Mouse (Mus musculus) forebrain, embryonic 11.5 days (tissue): ENCODE data around the gene Dpp8. TPM values are rescaled to one million over a fixed set of nuclear protein-coding genes. Genes with fewer than 3 reads are reported as not detected.
"Not testable (repeated sequence)": the region's sequence is repeated elsewhere in the genome, so short reads cannot be mapped to it uniquely, and the experiment has no call there.

Source experiments
- ATAC-seq: fragments of 200-750 bp; cut with Nextera tagmentation; replicated peaks from 2 replicates; pipeline ENCODE4 v1.8.0; 2017; ENCODE audit warnings: moderate TSS enrichment; ENCODE audit not compliant: low FRiP score
- DNase-seq: peaks from one replicate; pipeline ENCODE4 v3.0.0-alpha.2; 2017; ENCODE audit warnings: low spot score
- H3K27ac ChIP-seq: fragments of 300-500 bp; sonication (generic); 2 replicates; pipeline ENCODE4 v1.5.1; 2014; ENCODE audit warnings: low read depth, low read length
- H3K27me3 ChIP-seq: fragments of 300-500 bp; sonication (generic); 2 replicates; pipeline ENCODE4 v1.6.1; 2014; ENCODE audit warnings: mild to moderate bottlenecking, low read length, mixed read lengths; ENCODE audit not compliant: control insufficient read depth, insufficient read depth
- H3K36me3 ChIP-seq: fragments of 300-500 bp; sonication (generic); 2 replicates; pipeline ENCODE4 v1.6.1; 2014; ENCODE audit warnings: mild to moderate bottlenecking, low read length, moderate library complexity, mixed read lengths; ENCODE audit not compliant: control insufficient read depth, insufficient read depth
- H3K4me1 ChIP-seq: fragments of 300-500 bp; sonication (generic); replicated peaks from 2 replicates; pipeline ENCODE4 v1.6.1; 2014; ENCODE audit warnings: low read length, mixed read lengths; ENCODE audit not compliant: control insufficient read depth, insufficient read depth
- H3K4me2 ChIP-seq: fragments of 300-500 bp; sonication (generic); 2 replicates; pipeline ENCODE4 v1.6.1; 2014; ENCODE audit warnings: low read depth, mild to moderate bottlenecking, low read length, moderate library complexity, mixed read lengths; ENCODE audit not compliant: severe bottlenecking
- H3K4me3 ChIP-seq: fragments of 300-500 bp; sonication (generic); 2 replicates; pipeline ENCODE4 v1.5.1; 2014; ENCODE audit warnings: low read depth, low read length
- H3K9ac ChIP-seq: fragments of 300-500 bp; sonication (generic); 2 replicates; pipeline ENCODE4 v1.6.1; 2014; ENCODE audit warnings: low read length
- H3K9me3 ChIP-seq: fragments of 300-500 bp; sonication (generic); 2 replicates; pipeline ENCODE4 v1.6.1; 2016; ENCODE audit warnings: low read length, mixed read lengths; ENCODE audit not compliant: control insufficient read depth
- WGBS: fragments of 180-500 bp; shearing (Covaris S2); extraction: QIAGEN DNeasy Blood & Tissue Kit; methylation state at CpG from one replicate; pipeline ENCODE4 v1.1.7; 2014; 5-methylcytosine and 5-hydroxymethylcytosine counted together
- polyA plus RNA-seq: library from polyadenylated mRNA; unstranded; fragments of >200 nt; fragmentation: Nextera tagmentation; extraction: Ambion mirVana; gene quantifications from 2 replicates; pipeline ENCODE4 v1.2.1, GENCODE M21; 2014

The Dpp8 gene
- polyA plus RNA-seq, 1 experiment from 2014 or later, result 43.9 TPM

DNA sequence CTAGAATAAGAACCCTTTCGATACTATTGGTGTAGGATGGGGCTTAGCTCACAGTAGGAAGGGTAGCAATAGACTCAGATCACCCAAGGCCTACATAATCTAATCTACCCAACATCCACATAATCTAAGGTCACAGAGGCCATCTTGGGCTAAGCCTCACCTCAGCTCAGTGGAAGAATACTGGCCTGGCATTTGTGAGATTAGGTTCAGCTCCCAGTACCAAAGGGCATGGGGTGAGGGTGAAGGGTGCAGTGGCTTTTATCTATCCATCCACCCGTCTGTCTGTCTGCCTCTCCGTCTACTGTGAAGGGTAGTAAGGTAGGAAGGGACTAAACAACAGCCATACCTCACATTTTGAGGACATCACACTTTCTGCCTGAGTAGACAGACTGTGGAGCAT, 38.4 kb downstream of the Dpp8 start:
- peaks cover 4% of the 10 kb centered on the region; the same call in 1 of the 2 replicates for H3K36me3 ChIP-seq
- 91% methylated on average over 3 of the region's 3 CpGs for WGBS
- ATAC-seq, result no peak

DNA sequence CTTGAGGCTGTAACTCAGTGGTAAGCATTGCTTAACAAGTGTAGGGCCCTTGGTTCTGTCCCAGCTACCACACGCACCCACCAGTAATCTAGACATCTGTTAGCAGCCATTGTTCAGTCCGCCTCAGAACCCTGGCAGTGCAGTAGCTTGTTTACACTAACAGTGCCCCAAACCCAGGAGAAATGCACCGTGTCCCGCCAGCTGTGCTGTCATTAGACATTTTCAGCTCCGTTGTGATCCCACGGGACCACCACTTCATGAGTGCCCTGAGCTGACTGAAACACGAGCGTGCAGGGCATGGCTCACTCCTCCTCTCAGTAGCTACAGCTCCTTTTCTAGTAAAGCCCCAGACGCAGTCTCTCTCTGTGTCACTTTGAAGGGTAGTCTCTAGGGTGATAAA, 41.3 kb downstream of the Dpp8 start:
- H3K4me3 ChIP-seq, result no peak overlapping the region
- H3K9me3 ChIP-seq, result no peaks in the 10 kb centered on the region
- no peak for DNase-seq
- no peaks in the 10 kb centered on the region for H3K27me3 ChIP-seq
- 81% methylated on average over 9 of the region's 9 CpGs for WGBS
- H3K27ac ChIP-seq, result no peak overlapping the region
- H3K4me1 ChIP-seq, result no peaks in the 10 kb centered on the region
- peaks cover 4% of the 10 kb centered on the region; the same call in 1 of the 2 replicates for H3K36me3 ChIP-seq
- no peak for ATAC-seq
- no peak overlapping the region for H3K4me2 ChIP-seq
- no peak overlapping the region for H3K9ac ChIP-seq

More for the DNA sequence above, 38.4 kb downstream of the Dpp8 start:
- no peak for DNase-seq
- no peaks in the 10 kb centered on the region for H3K27me3 ChIP-seq
- no peak overlapping the region for H3K4me3 ChIP-seq
- H3K4me2 ChIP-seq, result no peak overlapping the region
- no peaks in the 10 kb centered on the region for H3K9me3 ChIP-seq
- no peaks in the 10 kb centered on the region for H3K4me1 ChIP-seq
- H3K27ac ChIP-seq, result no peak overlapping the region
- H3K9ac ChIP-seq, result no peak overlapping the region

GRCm38 (mm10) chr9:65074251-65074650, 42.0 kb downstream of the Dpp8 start:
- DNase-seq (no peak), ATAC-seq (no peak)
- H3K36me3 ChIP-seq, result peaks cover 6% of the 10 kb centered on the region; the same call in 1 of the 2 replicates
- H3K27me3 ChIP-seq, result no peaks in the 10 kb centered on the region
- no peak overlapping the region for H3K9ac ChIP-seq
- H3K4me3 ChIP-seq, result no peak overlapping the region
- H3K27ac ChIP-seq, result no peak overlapping the region
- no peaks in the 10 kb centered on the region for H3K9me3 ChIP-seq
- H3K4me1 ChIP-seq, result no peaks in the 10 kb centered on the region
- 90% methylated on average over 15 of the region's 15 CpGs for WGBS
- H3K4me2 ChIP-seq, result no peak overlapping the region

- H3K27ac ChIP-seq, result no peak overlapping the region
- no peaks in the 10 kb centered on the region for H3K9me3 ChIP-seq
- no peaks in the 10 kb centered on the region for H3K27me3 ChIP-seq
- no peak overlapping the region for H3K4me2 ChIP-seq
- no peak overlapping the region for H3K9ac ChIP-seq
- H3K4me3 ChIP-seq, result no peak overlapping the region
- DNase-seq, result no peak
- WGBS, result 90% methylated on average over 6 of the region's 6 CpGs
- no peaks in the 10 kb centered on the region for H3K4me1 ChIP-seq
- H3K36me3 ChIP-seq, result peaks cover 6% of the 10 kb centered on the region; the same call in 1 of the 2 replicates
- no peak for ATAC-seq
Observed at GRCm38 (mm10) chr9:65074855-65075493, 42.8 kb downstream of the Dpp8 start.

- no peak for ATAC-seq
- DNase-seq, result no peak
- Histone ChIP-seq H3K9ac (no peak overlapping the region), H3K27me3 (no peaks in the 10 kb centered on the region), H3K36me3 (peaks cover 2% of the 10 kb centered on the region; the same call in 1 of the 2 replicates), H3K4me2 (no peak overlapping the region), H3K4me1 (no peaks in the 10 kb centered on the region), H3K27ac (no peak overlapping the region), H3K9me3 (no peaks in the 10 kb centered on the region), H3K4me3 (no peak overlapping the region)
- 89% methylated on average over 5 of the region's 5 CpGs for WGBS
Observed at GRCm38 (mm10) chr9:65077536-65077935, 45.3 kb downstream of the Dpp8 start.

GRCm38 (mm10) chr9:65080141-65080540, 47.9 kb downstream of the Dpp8 start:
- not testable (repeated sequence) for H3K27ac ChIP-seq, H3K4me3 ChIP-seq, H3K4me1 ChIP-seq, H3K36me3 ChIP-seq, H3K4me2 ChIP-seq, H3K9me3 ChIP-seq, H3K9ac ChIP-seq, H3K27me3 ChIP-seq, ATAC-seq, DNase-seq
- WGBS, result 97% methylated on average over 2 of the region's 2 CpGs

DNA sequence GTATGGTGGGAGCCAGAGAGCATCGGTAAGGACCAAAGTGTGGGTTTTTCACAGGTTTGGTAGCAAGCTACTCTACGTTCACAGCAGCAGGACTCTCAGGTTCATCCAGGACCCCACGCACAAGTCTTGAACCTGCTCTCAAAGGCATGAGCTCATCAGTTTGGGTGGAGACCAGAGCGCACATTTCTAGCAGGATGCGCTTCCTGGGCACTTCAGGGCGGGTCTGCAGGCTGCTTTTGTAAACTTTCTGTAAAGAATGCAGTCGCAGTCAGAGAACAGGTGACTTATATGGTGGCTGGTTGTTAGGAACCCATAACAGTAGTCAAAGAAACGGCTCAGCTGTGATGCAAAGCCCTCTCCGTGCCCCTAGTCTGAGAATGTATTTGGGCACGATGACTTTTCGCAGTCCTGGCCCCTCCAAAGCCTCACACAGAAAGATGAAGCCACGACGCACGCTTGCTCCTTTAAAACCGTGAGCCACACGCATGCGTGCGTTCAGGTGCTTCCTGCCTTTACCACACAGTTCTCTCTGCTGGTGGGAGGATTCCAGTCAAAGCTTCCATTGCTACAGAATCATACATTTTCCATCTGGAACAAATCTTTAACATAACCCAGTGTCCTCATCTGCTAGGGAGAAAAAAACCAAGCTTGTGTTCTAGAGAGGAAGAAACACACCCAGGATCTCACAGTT, 51.0 kb downstream of the Dpp8 start:
- Histone ChIP-seq H3K4me3 (no peak overlapping the region), H3K4me1 (no peaks in the 10 kb centered on the region), H3K9ac (no peak overlapping the region), H3K4me2 (no peak overlapping the region), H3K36me3 (peaks cover 2% of the 10 kb centered on the region; the same call in 1 of the 2 replicates), H3K9me3 (no peaks in the 10 kb centered on the region), H3K27ac (no peak overlapping the region), H3K27me3 (no peaks in the 10 kb centered on the region)
- no peak for DNase-seq
- 94% methylated on average over 18 of the region's 18 CpGs for WGBS
- ATAC-seq, result no peak

DNA sequence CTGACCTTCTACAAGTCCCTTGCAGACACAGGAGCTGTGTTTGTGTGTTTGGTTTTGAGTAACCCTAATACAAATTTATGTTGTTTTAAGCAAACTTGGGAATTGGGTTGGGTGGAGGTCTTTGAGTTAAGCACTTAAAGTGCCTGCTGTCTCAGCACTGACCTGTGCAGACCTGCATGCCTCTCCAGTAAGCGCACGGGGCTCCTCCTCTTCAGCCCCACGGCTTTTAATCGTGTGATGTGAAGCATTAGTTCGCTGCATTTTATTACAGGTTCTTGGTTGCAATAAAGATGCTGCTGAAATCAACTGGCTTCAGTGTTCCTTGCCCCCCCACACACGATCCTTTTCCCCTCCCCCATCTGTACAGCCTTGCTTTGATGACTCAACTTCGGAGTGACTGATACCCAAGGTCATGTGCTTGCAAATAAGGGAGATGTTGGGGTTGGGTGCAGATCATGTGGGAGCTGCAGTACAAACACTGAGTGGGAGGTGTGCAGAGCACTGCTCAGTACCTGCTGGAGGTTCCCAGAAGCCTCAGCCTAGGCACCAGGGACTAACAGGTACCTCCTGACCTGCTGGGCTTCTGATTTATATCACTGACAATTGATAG, 52.1 kb downstream of the Dpp8 start:
- H3K9ac ChIP-seq, result no peak overlapping the region
- DNase-seq (no peak), ATAC-seq (no peak)
- no peak overlapping the region for H3K27ac ChIP-seq
- no peaks in the 10 kb centered on the region for H3K27me3 ChIP-seq
- no peak overlapping the region for H3K4me2 ChIP-seq
- H3K9me3 ChIP-seq, result no peaks in the 10 kb centered on the region
- WGBS, result 88% methylated on average over 7 of the region's 7 CpGs
- peaks cover under 1% of the 10 kb centered on the region; the same call in 1 of the 2 replicates for H3K36me3 ChIP-seq
- H3K4me1 ChIP-seq, result no peaks in the 10 kb centered on the region
- no peak overlapping the region for H3K4me3 ChIP-seq
